Mouse (Mus musculus): ENCODE measurements around the gene Igfbp7.

DNA sequence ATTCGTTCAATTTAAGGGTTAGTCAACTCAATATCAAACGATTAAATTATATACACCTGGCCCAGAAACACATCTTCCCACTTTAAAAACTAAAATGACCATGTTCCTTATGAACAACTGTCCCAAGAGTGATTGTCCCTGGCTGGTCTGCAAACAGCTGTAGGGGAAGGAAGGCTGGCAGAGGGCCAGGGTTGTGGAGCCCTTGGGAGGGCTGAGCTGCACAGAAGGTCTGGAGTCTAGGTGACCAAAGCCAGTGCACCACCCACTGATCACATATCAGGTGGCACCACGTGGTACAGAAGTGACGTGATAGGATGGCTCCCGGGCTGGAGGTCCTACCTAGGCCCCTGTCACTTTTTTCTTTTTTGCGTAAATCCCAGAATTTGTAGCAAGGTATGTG lies 8.2 kb upstream of the Igfbp7 start:
- no peak for TF ChIP-seq HCFC1 (IDR thresholded peaks at IDR 0.05; ENCODE audit: low read depth, low read length)
- no peak for TF ChIP-seq USF1 (IDR thresholded peaks at IDR 0.05; ENCODE audit: low read depth, low read length)
- no peak for TF ChIP-seq MEF2A (IDR thresholded peaks at IDR 0.05; ENCODE audit: borderline replicate concordance, low read depth, low read length)
- no peak for TF ChIP-seq CTCF (conservative IDR thresholded peaks at IDR 0.05 in 1 of 2, IDR thresholded peaks at IDR 0.05 in 1 of 2; ENCODE audit: low read depth in 2 of 2, low read length in 2 of 2)
- TF ChIP-seq USF2 (conservative IDR thresholded peaks at IDR 0.05; ENCODE audit: low read depth, low read length): no peak

All from CH12.LX (cell line).